9 mouse cellular contexts compared by ENCODE assay signal in genomic region chr2:38417970-38418369, GRCm38 (mm10).
A peak's percentile ranks its signal among the peaks of the same experiment; 100 is the strongest.
DNase-seq lines count a peak whose midpoint lies in the region; ATAC-seq and TF ChIP-seq lines count a peak whose summit lies in the region.
"Had no signal": no experiment of that assay in that cellular context is flagged by ENCODE, and none has a peak within 500 bp of the region (broad histone marks: within the 10 kb centered on the region; RNA-seq: fewer than 3 reads in every experiment).

No protein-coding gene starts in this region.

- no peak overlapping the region for H3K4me2 ChIP-seq in heart, embryonic 12.5 days
- no peak overlapping the region for H3K4me2 ChIP-seq in CH12.LX (ENCODE audit: insufficient read depth, low read depth, poor library complexity, severe bottlenecking)
- H3K4me2 ChIP-seq in liver, embryonic 13.5 days: no peak overlapping the region
- H3K4me2 ChIP-seq: limb, embryonic 15.5 days had no signal

- peaks cover 14% of the 10 kb centered on the region for H3K27me3 ChIP-seq in heart, embryonic 12.5 days (replicated peaks)
- H3K27me3 ChIP-seq in CH12.LX (replicated peaks): peaks cover 41% of the 10 kb centered on the region
- no peaks in the 10 kb centered on the region for H3K27me3 ChIP-seq in liver, embryonic 13.5 days

- no peaks in the 10 kb centered on the region for H3K9me3 ChIP-seq in heart, embryonic 12.5 days (replicated peaks)
- H3K9me3 ChIP-seq in CH12.LX (replicated peaks; ENCODE audit: low read length): no peaks in the 10 kb centered on the region
- no peaks in the 10 kb centered on the region for H3K9me3 ChIP-seq in liver, embryonic 13.5 days (replicated peaks)
- H3K9me3 ChIP-seq: limb, embryonic 15.5 days had no signal

- ATAC-seq in heart, embryonic 12.5 days (ENCODE audit: insufficient number of reproducible peaks, low FRiP score): no peak
- no peak for ATAC-seq in liver, embryonic 13.5 days (ENCODE audit: low read depth)

- TF ChIP-seq POLR2A in CH12.LX (IDR thresholded peaks at IDR 0.05; ENCODE audit: low read depth, low read length): no peak

- no peaks in the 10 kb centered on the region for H3K4me1 ChIP-seq in heart, embryonic 12.5 days (replicated peaks)
- H3K4me1 ChIP-seq in CH12.LX (ENCODE audit: control insufficient read depth in 1 of 2, insufficient read depth in 2 of 2): peaks cover 0 to 3% of the 10 kb centered on the region in 2 experiments; a peak in 1 of 4 replicates
- H3K4me1 ChIP-seq in liver, embryonic 13.5 days (replicated peaks): no peaks in the 10 kb centered on the region
- H3K4me1 ChIP-seq: limb, embryonic 15.5 days had no signal

- no peak overlapping the region for H3K27ac ChIP-seq in heart, embryonic 12.5 days (ENCODE audit: poor library complexity, severe bottlenecking)
- no peak overlapping the region for H3K27ac ChIP-seq in CH12.LX (ENCODE audit: insufficient read depth, low read depth)
- no peak overlapping the region for H3K27ac ChIP-seq in liver, embryonic 13.5 days
- H3K27ac ChIP-seq: limb, embryonic 15.5 days had no signal

- WGBS in heart, embryonic 12.5 days: 16% methylated on average over 4 of the region's 4 CpGs
- 11% methylated on average over 4 of the region's 4 CpGs for WGBS in liver, embryonic 13.5 days (ENCODE audit: insufficient replicate concordance)

- in situ Hi-C loops in CH12.LX (cut with MboI; ENCODE audit: low pct_ligation_motif_present, low pct_unique_long_range_greater_than_20kb, low sequenced_read_pairs): no loop called here

- H3K9ac ChIP-seq in heart, embryonic 12.5 days: no peak overlapping the region
- no peak overlapping the region for H3K9ac ChIP-seq in CH12.LX (ENCODE audit: insufficient read depth, low read depth)
- H3K9ac ChIP-seq in liver, embryonic 13.5 days: no peak overlapping the region
- H3K9ac ChIP-seq: limb, embryonic 15.5 days had no signal

- TF ChIP-seq RAD21 in CH12.LX (IDR thresholded peaks at IDR 0.05; ENCODE audit: low read depth, low read length): no peak

- dilution Hi-C loops in CH12.LX (cut with MboI; ENCODE audit: extremely low pct_ligation_motif_present, extremely low pct_unique_long_range_greater_than_20kb, low sequenced_read_pairs): no loop called here

- H3K36me3 ChIP-seq in heart, embryonic 12.5 days: no peaks in the 10 kb centered on the region
- H3K36me3 ChIP-seq in CH12.LX (replicated peaks in 1 of 2; ENCODE audit: control insufficient read depth in 1 of 2, insufficient read depth in 1 of 2, low read length in 1 of 2): no peaks in the 10 kb centered on the region
- no peaks in the 10 kb centered on the region for H3K36me3 ChIP-seq in liver, embryonic 13.5 days
- H3K36me3 ChIP-seq: limb, embryonic 15.5 days had no signal

- no peak for TF ChIP-seq EP300 in CH12.LX (IDR thresholded peaks at IDR 0.05; ENCODE audit: low read length)

- peak; percentile 51 to 77 for DNase-seq in heart, postnatal 10 days
- DNase-seq in CH12.LX (ENCODE audit: extremely low read depth): peak; percentile 49
- peak; percentile 72 for DNase-seq in embryo, embryonic 11 days
- peak; percentile 8 for DNase-seq in liver, embryonic 13.5 days
- peak; percentile 58 for DNase-seq in thymus, postnatal 4 days
- DNase-seq in natural killer cell, adult 2 months (ENCODE audit: low spot score in 2 of 2): no peak
- DNase-seq in left cerebral cortex, postnatal 36 days (ENCODE audit: low spot score in 2 of 2): no peak

- no peaks in the 10 kb centered on the region for H3K79me2 ChIP-seq in CH12.LX (replicated peaks; ENCODE audit: control insufficient read depth, extremely low read depth, insufficient read depth, poor library complexity, severe bottlenecking)

- intact Hi-C loops in heart, postnatal 10 days (cut with DNase I): no loop called here
- intact Hi-C loops in left cerebral cortex, postnatal 36 days (cut with DNase I): no loop called here

- H3K4me3 ChIP-seq in heart, embryonic 12.5 days: no peak overlapping the region
- no peak overlapping the region for H3K4me3 ChIP-seq in CH12.LX (replicated peaks in 1 of 3; ENCODE audit: low read depth in 2 of 3, low read length in 2 of 3, poor library complexity in 1 of 3)
- no peak overlapping the region for H3K4me3 ChIP-seq in liver, embryonic 13.5 days (replicated peaks)
- H3K4me3 ChIP-seq: limb, embryonic 15.5 days had no signal

- TF ChIP-seq CTCF in CH12.LX (conservative IDR thresholded peaks at IDR 0.05 in 1 of 2, IDR thresholded peaks at IDR 0.05 in 1 of 2; ENCODE audit: low read depth in 2 of 2, low read length in 2 of 2): no peak

TF ChIP-seq in CH12.LX, 34 proteins besides CTCF, POLR2A, EP300 and RAD21:
- TF ChIP-seq MXI1 (IDR thresholded peaks at IDR 0.05; ENCODE audit: low read depth, low read length) (peak; percentile 93), SIN3A (IDR thresholded peaks at IDR 0.05; ENCODE audit: low read length) (peak; percentile 100), GABPA (IDR thresholded peaks at IDR 0.05; ENCODE audit: insufficient replicate concordance, low read depth, low read length) (no peak)
TF ChIP-seq in CH12.LX: peak in this region for 2.

Comparison
In these comparisons a context has a peak if more than half of its experiments do, and no peak if none do; other contexts are left out.
1. DNase-seq: peak in heart, postnatal 10 days (2 of 2), CH12.LX (single experiment), embryo, embryonic 11 days (single experiment), liver, embryonic 13.5 days (single experiment) and thymus, postnatal 4 days (single experiment); none in natural killer cell, adult 2 months (0 of 2) and left cerebral cortex, postnatal 36 days (0 of 2).